Mouse (Mus musculus) cerebellum, adult 2 months (tissue): Measurements from ENCODE around the gene Tmem115.

ENCODE experiments used
- CTCF ChIP-seq: fragments of 200-500 bp; IDR thresholded peaks from 2 replicates; pipeline ENCODE4 v1.5.1; 2011; ENCODE audit warnings: low read depth, mild to moderate bottlenecking, control low read depth, low read length, moderate library complexity, borderline replicate concordance; ENCODE audit not compliant: insufficient read depth
- POLR2A ChIP-seq: fragments of 200-500 bp; IDR thresholded peaks from 2 replicates; pipeline ENCODE4 v1.6.1; 2011; ENCODE audit warnings: low read length, control low read depth, borderline replicate concordance; ENCODE audit not compliant: insufficient read depth

DNA sequence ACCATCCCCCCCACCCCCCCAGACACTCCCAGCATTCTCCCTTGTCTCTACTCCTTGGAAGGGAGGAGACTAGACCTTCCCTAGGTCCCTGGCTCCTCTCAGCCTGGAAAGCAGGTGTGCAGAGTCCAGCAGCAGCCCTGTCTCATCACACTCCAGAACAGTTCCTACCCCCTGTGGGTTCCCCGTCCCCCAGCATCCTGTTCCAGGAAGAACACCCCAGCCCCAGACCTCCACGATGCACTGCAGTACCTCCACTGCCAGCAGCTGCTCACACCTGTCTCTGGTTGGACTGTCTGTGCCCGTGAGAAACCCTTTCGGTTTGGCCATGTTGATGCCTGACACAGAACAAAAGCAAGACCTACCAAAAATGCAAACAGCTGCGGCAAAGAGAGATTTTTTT, 12.6 kb upstream of the Tmem115 start:
- TF ChIP-seq POLR2A (no peak), CTCF (no peak)
